Mouse (Mus musculus) thymus, adult 2 months (tissue): ENCODE data around the gene G430095P16Rik.

Experiments
- CTCF ChIP-seq: fragments of 200-500 bp; IDR thresholded peaks from 2 replicates; pipeline ENCODE4 v1.5.1; 2012; ENCODE audit warnings: mild to moderate bottlenecking, control low read depth, low read length, moderate library complexity, borderline replicate concordance; ENCODE audit not compliant: control insufficient read depth, poor library complexity, insufficient read depth; ENCODE audit errors: extremely low read depth
- POLR2A ChIP-seq: fragments of 200-500 bp; IDR thresholded peaks from 2 replicates; pipeline ENCODE4 v1.6.1; 2012; ENCODE audit warnings: mild to moderate bottlenecking, low read length, control low read depth, moderate library complexity; ENCODE audit not compliant: control insufficient read depth, poor library complexity, insufficient read depth; ENCODE audit errors: extremely low read depth

- TF ChIP-seq CTCF (no peak), POLR2A (no peak)
Measured at GRCm38 (mm10) chr8:84742171-84743053, 19.6 kb downstream of the G430095P16Rik start.
